Mouse (Mus musculus): ENCODE measurements around the gene Glt1d1.

DNA sequence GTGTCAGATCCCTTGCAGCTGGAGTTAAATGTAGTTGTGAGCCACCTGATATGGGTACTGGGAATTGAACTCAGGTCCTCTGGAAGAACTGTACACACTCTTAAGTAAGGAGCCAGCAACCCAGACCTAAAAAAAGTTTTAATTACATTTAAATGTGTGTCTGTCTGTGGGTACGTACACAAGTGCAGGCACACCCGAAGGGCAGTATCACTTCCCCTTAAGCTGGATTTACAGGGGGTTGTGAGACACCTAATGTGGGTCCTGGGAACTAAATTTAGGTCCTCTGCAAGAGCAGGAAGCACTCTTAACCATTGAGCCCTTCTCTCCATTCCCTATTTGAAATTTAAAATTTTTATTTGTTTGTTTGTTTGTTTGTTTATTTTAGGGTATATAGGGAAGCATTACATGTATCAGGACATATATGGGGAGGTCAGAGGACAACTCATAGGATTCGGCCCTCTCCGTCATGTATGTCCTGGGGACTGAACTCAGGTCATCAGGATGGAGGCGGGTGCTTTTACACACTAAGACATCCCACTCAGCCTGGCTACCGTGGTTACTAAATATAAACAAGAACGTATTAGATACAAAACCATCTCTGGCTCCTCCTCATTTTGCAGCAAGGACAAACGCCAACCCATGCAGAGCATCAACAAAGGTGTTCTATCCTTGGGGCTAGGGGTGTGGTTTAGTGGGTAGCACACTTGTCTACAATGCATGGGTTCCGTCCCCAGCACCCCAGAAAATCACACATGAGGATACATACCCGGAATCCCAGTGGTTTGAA lies 7.4 kb upstream of the Glt1d1 start:
- no peak for TF ChIP-seq POLR2A (IDR thresholded peaks at IDR 0.05; ENCODE audit: control insufficient read depth, low read depth, low read length)
- TF ChIP-seq CTCF (IDR thresholded peaks at IDR 0.05; ENCODE audit: control insufficient read depth, insufficient read depth, insufficient replicate concordance, low read depth, low read length), result no peak
